Mouse (Mus musculus) kidney, adult 2 months (tissue): Measurements from ENCODE around the gene Cnpy1. TPM values are rescaled to one million over a fixed set of nuclear protein-coding genes. Genes with fewer than 3 reads are reported as not detected.

Source experiments
- DNase-seq: peaks from one replicate; pipeline ENCODE4 v3.0.0; 2021
- H3K27ac ChIP-seq: fragments of 200-500 bp; 2 replicates; pipeline ENCODE4 v1.5.1; 2012; ENCODE audit warnings: low read depth, low read length, control low read depth, inconsistent platforms; ENCODE audit not compliant: insufficient read depth
- H3K27me3 ChIP-seq: fragments of 200-500 bp; replicated peaks from 2 replicates; pipeline ENCODE4 v1.6.1; 2012; ENCODE audit warnings: mild to moderate bottlenecking, moderate library complexity, low read length, inconsistent platforms; ENCODE audit not compliant: control insufficient read depth, insufficient read depth
- H3K36me3 ChIP-seq: fragments of 200-500 bp; 2 replicates; pipeline ENCODE4 v1.6.1; 2012; ENCODE audit warnings: mild to moderate bottlenecking, moderate library complexity, low read length, inconsistent platforms; ENCODE audit not compliant: control insufficient read depth, insufficient read depth
- H3K4me1 ChIP-seq: fragments of 200-500 bp; 2 replicates; pipeline ENCODE4 v1.6.1; 2011; ENCODE audit warnings: low read length; ENCODE audit not compliant: control insufficient read depth, insufficient read depth
- H3K4me3 ChIP-seq: fragments of 200-500 bp; 2 replicates; pipeline ENCODE4 v1.5.1; 2011; ENCODE audit warnings: mild to moderate bottlenecking, low read depth, low read length, control low read depth; ENCODE audit not compliant: insufficient read depth
- CTCF ChIP-seq: fragments of 200-500 bp; conservative IDR thresholded peaks from 2 replicates; pipeline ENCODE4 v1.5.1; 2011; ENCODE audit warnings: low read depth, mild to moderate bottlenecking, control low read depth, low read length, moderate library complexity, mixed read lengths; ENCODE audit not compliant: insufficient read depth, insufficient read length
- POLR2A ChIP-seq: fragments of 200-500 bp; IDR thresholded peaks from one replicate; pipeline ENCODE4 v1.6.1; 2011; ENCODE audit warnings: low read depth, low read length, control low read depth
- WGBS: fragments of 180-500 bp; shearing (Covaris S2); methylation state at CpG from one replicate; pipeline ENCODE4 v1.1.7; 2018; 5-methylcytosine and 5-hydroxymethylcytosine counted together
- polyA plus RNA-seq: library from polyadenylated mRNA; depleted of rRNA; stranded (reverse); fragments of >200 nt; gene quantifications from 2 replicates; pipeline ENCODE4 v1.2.3, GENCODE M21; 2012

The Cnpy1 gene
- polyA plus RNA-seq, 1 experiment: 0.11 TPM

GRCm38 (mm10) chr5:28206448-28206847, 39.2 kb downstream of the Cnpy1 start:
- no peak for TF ChIP-seq POLR2A
- TF ChIP-seq CTCF: no peak
- DNase-seq: no peak
- H3K36me3 ChIP-seq: no peaks in the 10 kb centered on the region
- no peak overlapping the region for H3K4me3 ChIP-seq
- 71% methylated on average over 4 of the region's 4 CpGs for WGBS
- peaks cover 5% of the 10 kb centered on the region; the same call in 1 of the 2 replicates for H3K4me1 ChIP-seq
- peaks cover 7% of the 10 kb centered on the region for H3K27me3 ChIP-seq
- H3K27ac ChIP-seq: no peak overlapping the region

DNA sequence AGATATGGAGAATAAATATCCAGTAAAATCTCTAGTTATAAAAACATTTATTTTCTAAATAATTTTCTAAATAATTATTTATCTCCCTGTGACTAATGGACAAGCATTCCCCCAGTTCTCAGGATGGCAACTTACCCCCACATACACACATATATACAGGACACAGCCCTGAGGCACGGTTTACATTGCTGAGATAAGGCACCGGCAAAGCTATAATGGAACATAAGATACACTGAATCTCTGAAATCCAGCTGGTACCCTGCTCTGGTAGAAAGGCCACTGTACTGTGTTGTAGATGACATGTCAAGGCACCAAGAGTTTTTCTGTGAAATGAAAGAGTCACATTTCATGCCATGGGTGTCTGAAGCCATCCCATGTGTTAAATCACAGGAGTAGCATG, 40.9 kb downstream of the Cnpy1 start:
- no peak for DNase-seq
- Histone ChIP-seq H3K27me3 (peaks cover 3% of the 10 kb centered on the region), H3K4me1 (no peaks in the 10 kb centered on the region), H3K4me3 (no peak overlapping the region), H3K36me3 (no peaks in the 10 kb centered on the region), H3K27ac (no peak overlapping the region)
- WGBS: 82% methylated on average over 2 of the region's 2 CpGs
- TF ChIP-seq CTCF (no peak), POLR2A (no peak)

DNA sequence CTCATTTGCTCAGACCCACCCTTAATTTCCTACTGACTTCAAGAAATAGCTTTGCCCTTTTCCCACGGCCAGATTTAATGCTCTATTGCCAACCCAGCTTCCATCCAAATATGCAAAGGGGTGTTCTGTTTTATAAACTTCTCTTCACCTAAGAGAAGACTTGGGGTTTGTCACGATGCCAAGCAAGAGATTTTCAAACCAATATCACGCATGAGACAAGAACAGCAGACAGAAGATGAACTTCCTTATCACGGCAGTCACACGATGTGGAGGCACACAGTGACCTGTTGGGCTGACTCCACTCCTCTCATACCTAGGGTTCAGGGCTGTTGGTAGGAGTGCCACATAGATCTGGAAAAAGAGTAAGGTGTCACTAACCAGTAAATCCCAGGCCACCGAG, 42.5 kb downstream of the Cnpy1 start:
- DNase-seq: no peak
- Histone ChIP-seq H3K27ac (no peak overlapping the region), H3K27me3 (peaks cover 3% of the 10 kb centered on the region), H3K36me3 (no peaks in the 10 kb centered on the region), H3K4me1 (no peaks in the 10 kb centered on the region), H3K4me3 (no peak overlapping the region)
- no peak for TF ChIP-seq CTCF
- TF ChIP-seq POLR2A: no peak
- whole genome bisulfite sequencing: 75% methylated on average over 6 of the region's 6 CpGs

DNA sequence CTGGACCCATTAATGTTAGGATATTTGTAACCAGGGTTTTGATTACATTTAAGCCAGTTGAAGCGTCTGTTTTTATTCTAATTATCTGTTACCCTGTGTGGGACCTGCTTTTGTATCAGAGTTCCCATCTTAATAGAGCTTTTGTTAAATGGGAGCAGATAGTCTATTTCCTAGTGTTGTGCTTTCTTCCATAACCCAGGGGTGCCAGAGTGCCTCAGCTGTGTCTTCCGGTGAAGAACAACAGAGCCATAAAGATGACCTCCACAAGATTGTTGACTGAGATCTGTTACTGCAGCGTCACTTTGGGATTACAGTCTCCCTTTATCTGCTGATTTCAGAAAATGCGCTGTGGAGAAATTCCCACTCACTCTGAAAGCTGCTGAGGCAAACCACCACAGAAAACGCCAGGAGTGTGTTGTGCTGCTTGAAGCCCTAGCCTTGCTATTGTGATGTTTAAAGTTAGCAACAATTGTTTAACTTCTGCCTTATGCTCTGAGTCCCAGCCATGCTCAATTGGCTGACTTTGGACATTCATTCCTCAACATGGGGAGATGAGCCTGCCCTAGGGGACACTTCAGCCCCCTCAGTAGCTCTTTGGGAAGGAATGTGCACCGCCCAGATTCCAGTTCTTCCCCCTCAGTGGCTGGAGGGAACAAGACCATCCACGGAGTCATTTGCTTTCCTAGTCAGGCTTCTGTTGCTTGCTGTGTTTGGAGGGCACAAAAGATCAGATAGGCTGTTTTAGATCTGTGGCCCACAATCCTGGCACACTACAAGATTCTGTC, 46.3 kb downstream of the Cnpy1 start:
- no peak for DNase-seq
- whole genome bisulfite sequencing: 38% methylated on average over 7 of the region's 7 CpGs
- Histone ChIP-seq H3K36me3 (no peaks in the 10 kb centered on the region), H3K27me3 (no peaks in the 10 kb centered on the region; the same call in 1 of the 2 replicates), H3K27ac (no peak overlapping the region), H3K4me3 (no peak overlapping the region), H3K4me1 (no peaks in the 10 kb centered on the region)
- no peak for TF ChIP-seq CTCF
- TF ChIP-seq POLR2A: no peak

- TF ChIP-seq POLR2A (no peak), CTCF (no peak)
- WGBS: 21% methylated on average over 2 of the region's 2 CpGs
- H3K4me3 ChIP-seq: no peak overlapping the region
- no peaks in the 10 kb centered on the region for H3K4me1 ChIP-seq
- no peaks in the 10 kb centered on the region for H3K36me3 ChIP-seq
- no peak overlapping the region for H3K27ac ChIP-seq
- no peak for DNase-seq
- H3K27me3 ChIP-seq: no peaks in the 10 kb centered on the region; the same call in 1 of the 2 replicates
These were observed 50.1 kb downstream of the Cnpy1 start for GRCm38 (mm10) chr5:28195473-28195872.

DNA sequence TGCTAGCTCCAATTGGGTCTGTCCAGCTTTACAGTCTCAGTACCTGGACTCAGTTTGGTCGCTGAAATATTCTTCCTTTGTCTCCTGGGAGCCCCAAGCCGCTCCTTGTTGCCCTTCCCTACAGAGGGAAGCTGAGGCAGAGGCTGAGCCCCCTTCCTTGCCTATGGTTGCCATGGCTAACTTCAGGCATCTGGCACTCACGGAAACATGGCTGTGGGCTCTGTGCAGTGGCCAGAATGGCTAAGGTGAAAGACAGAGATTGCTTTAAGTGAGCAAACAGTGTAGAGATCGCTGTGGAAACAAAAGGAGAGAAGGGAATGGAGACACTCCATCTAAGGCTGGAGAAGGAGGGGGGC, 53.5 kb downstream of the Cnpy1 start:
- Histone ChIP-seq H3K27me3 (no peaks in the 10 kb centered on the region; the same call in 1 of the 2 replicates), H3K4me1 (no peaks in the 10 kb centered on the region), H3K4me3 (no peak overlapping the region), H3K36me3 (no peaks in the 10 kb centered on the region), H3K27ac (no peak overlapping the region)
- TF ChIP-seq POLR2A (no peak), CTCF (no peak)
- WGBS: 61% methylated on average over 4 of the region's 4 CpGs
- no peak for DNase-seq

- WGBS: 41% methylated on average over 3 of the region's 3 CpGs
- no peaks in the 10 kb centered on the region for H3K36me3 ChIP-seq
- DNase-seq: no peak
- H3K27me3 ChIP-seq: no peaks in the 10 kb centered on the region
- H3K4me3 ChIP-seq: no peak overlapping the region
- no peak overlapping the region for H3K27ac ChIP-seq
- no peak for TF ChIP-seq CTCF
- TF ChIP-seq POLR2A: no peak
- no peaks in the 10 kb centered on the region for H3K4me1 ChIP-seq
These were observed 54.2 kb downstream of the Cnpy1 start for GRCm38 (mm10) chr5:28191201-28192098.
